Mouse (Mus musculus): ENCODE measurements at regions not wholly inside any gene's neighbourhood (a gene's known extent, or its start where the extent isn't known, plus 50 kb on each side); places are given as distances from the start of the nearest gene placed in this dataset.
A peak's percentile ranks its signal among the peaks of the same experiment; 100 is the strongest.
"Not testable (repeated sequence)": the region's sequence is repeated elsewhere in the genome, so short reads cannot be mapped to it uniquely, and the experiment has no call there.

DNA sequence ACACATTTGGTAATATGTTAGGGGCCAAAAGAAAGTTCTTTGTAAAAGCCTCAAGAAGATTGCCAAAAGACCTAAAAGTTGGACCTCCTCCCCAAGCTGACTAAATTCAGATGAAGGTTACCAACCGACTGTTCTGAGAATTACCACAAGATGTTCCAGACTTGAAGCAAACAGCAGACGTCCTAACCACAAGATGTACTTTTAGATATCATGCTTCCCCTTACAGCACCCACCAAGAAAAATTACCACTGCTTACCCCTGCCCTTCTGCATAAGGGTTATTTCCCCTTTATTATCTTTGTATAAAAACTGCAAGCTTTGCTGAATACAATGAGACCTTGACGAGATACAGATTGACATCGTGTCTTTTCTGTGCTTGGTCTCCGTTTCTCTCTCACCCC, 121.6 kb upstream of the Cst10 start:
- Histone ChIP-seq H3K27ac (no peak overlapping the region), H3K36me3 (replicated peaks) (no peaks in the 10 kb centered on the region), H3K27me3 (ENCODE audit: poor library complexity, severe bottlenecking) (no peaks in the 10 kb centered on the region), H3K4me3 (no peak overlapping the region), H3K9me3 (peaks cover 16% of the 10 kb centered on the region), H3K4me1 (no peaks in the 10 kb centered on the region)
- 82% methylated on average over 5 of the region's 5 CpGs for WGBS
- no peak for DNase-seq (ENCODE audit: extremely low spot score, low spot score)

- peaks cover 16% of the 10 kb centered on the region for H3K9me3 ChIP-seq
- H3K4me3 ChIP-seq = no peak overlapping the region
- 89% methylated on average over 1 of the region's 1 CpGs for WGBS
- DNase-seq (ENCODE audit: extremely low spot score, low spot score) = no peak
- no peaks in the 10 kb centered on the region for H3K4me1 ChIP-seq
- no peaks in the 10 kb centered on the region for H3K36me3 ChIP-seq (replicated peaks)
- no peaks in the 10 kb centered on the region for H3K27me3 ChIP-seq (ENCODE audit: poor library complexity, severe bottlenecking)
- no peak overlapping the region for H3K27ac ChIP-seq
Observed at GRCm38 (mm10) chr2:149284199-149284598, 120.7 kb upstream of the Cst10 start.

GRCm38 (mm10) chr2:149296936-149297335, 107.9 kb upstream of the Cst10 start:
- WGBS = 82% methylated on average over 2 of the region's 2 CpGs
- not testable (repeated sequence) for H3K4me3 ChIP-seq; H3K27me3 ChIP-seq (ENCODE audit: poor library complexity, severe bottlenecking); H3K36me3 ChIP-seq (replicated peaks); H3K27ac ChIP-seq; DNase-seq (ENCODE audit: extremely low spot score, low spot score); H3K4me1 ChIP-seq
- H3K9me3 ChIP-seq = peaks cover 18% of the 10 kb centered on the region

- Histone ChIP-seq H3K4me1 (no peaks in the 10 kb centered on the region), H3K36me3 (replicated peaks) (no peaks in the 10 kb centered on the region), H3K9me3 (peaks cover 19% of the 10 kb centered on the region), H3K4me3 (no peak overlapping the region), H3K27ac (no peak overlapping the region), H3K27me3 (ENCODE audit: poor library complexity, severe bottlenecking) (no peaks in the 10 kb centered on the region)
- no peak for DNase-seq (ENCODE audit: extremely low spot score, low spot score)
- WGBS = 89% methylated on average over 1 of the region's 1 CpGs
Observed at GRCm38 (mm10) chr2:149305553-149305952, 99.3 kb upstream of the Cst10 start.

DNA sequence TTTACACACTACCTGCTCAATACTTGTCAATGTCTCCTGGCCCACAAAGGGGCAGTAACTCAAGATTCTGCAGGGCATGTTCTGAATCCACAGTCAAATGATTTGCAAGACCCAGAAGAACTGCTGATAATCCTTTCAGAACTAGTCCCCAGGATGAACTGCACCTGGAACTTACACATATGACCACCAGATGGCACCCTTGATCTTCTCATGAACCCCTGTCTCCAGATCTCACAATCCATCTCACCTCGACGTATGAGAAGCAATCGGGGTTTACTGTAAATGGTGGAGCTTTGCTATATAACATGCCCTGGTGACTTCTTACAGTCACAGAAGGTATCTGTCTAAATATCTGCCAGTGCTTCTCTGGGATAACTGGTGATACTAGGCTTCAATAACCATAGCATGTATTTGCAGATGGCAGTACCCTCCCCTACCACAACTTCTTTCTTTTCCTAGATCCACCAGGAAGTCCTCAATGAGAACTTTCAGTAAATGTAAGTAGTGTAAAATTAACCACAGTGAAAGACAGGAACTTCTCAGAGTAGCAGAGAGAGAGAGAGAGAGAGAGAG, 54.5 kb upstream of the Cst10 start:
- no peaks in the 10 kb centered on the region for H3K27me3 ChIP-seq (ENCODE audit: poor library complexity, severe bottlenecking)
- H3K4me3 ChIP-seq = no peak overlapping the region
- H3K9me3 ChIP-seq = no peaks in the 10 kb centered on the region
- DNase-seq (ENCODE audit: extremely low spot score, low spot score) = peak; percentile 42
- H3K27ac ChIP-seq = no peak overlapping the region
- H3K36me3 ChIP-seq (replicated peaks) = no peaks in the 10 kb centered on the region
- WGBS = 32% methylated on average over 3 of the region's 3 CpGs
- H3K4me1 ChIP-seq = no peaks in the 10 kb centered on the region

Measured in forebrain, embryonic 10.5 days (tissue).